Mouse (Mus musculus) MEL (cell line): ENCODE measurements at regions not wholly inside any gene's neighbourhood (a gene's known extent, or its start where the extent isn't known, plus 50 kb on each side); places are given as distances from the start of the nearest gene placed in this dataset.

Experiments used
- CTCF ChIP-seq, 3 experiments: IDR thresholded peaks in 2 of 3; conservative IDR thresholded peaks in 1 of 3; 2 replicates each; pipeline ENCODE4 v1.5.1; 2011 to 2012; ENCODE audit warnings: low read length in 3 of 3, low read depth in 2 of 3, mild to moderate bottlenecking in 2 of 3, improper control_type of control experiment in 1 of 3, inconsistent platforms in 1 of 3, mixed read lengths in 1 of 3, moderate library complexity in 1 of 3; ENCODE audit not compliant: control insufficient read depth in 1 of 3, insufficient read depth in 1 of 3, poor library complexity in 1 of 3, severe bottlenecking in 1 of 3
- EP300 ChIP-seq, 2 experiments: IDR thresholded peaks; 2 replicates each; pipeline ENCODE4 v1.6.1; 2011; ENCODE audit warnings: improper control_type of control experiment in 2 of 2, low read length in 2 of 2, low read depth in 1 of 2, mild to moderate bottlenecking in 1 of 2
- KAT2A ChIP-seq: conservative IDR thresholded peaks from 2 replicates; pipeline ENCODE4 v1.6.1; 2012; ENCODE audit warnings: low read depth, low read length, improper control_type of control experiment, inconsistent platforms
- MAFK ChIP-seq: IDR thresholded peaks from 2 replicates; pipeline ENCODE4 v1.6.1; 2011; ENCODE audit warnings: low read depth, mild to moderate bottlenecking, low read length, improper control_type of control experiment, borderline replicate concordance
- MAX ChIP-seq: IDR thresholded peaks from 2 replicates; pipeline ENCODE4 v1.6.1; 2011; ENCODE audit warnings: low read length, improper control_type of control experiment
- MYB ChIP-seq: IDR thresholded peaks from 2 replicates; pipeline ENCODE4 v1.6.1; 2011; ENCODE audit warnings: mild to moderate bottlenecking, low read depth, low read length, improper control_type of control experiment
- MYC ChIP-seq: IDR thresholded peaks from 2 replicates; pipeline ENCODE4 v1.6.1; 2011; ENCODE audit warnings: low read depth, mild to moderate bottlenecking, low read length, improper control_type of control experiment, moderate library complexity
- POLR2A ChIP-seq, 2 experiments: IDR thresholded peaks; 2 replicates each; pipeline ENCODE4 v1.6.1; 2011 to 2012; ENCODE audit warnings: low read length in 2 of 2, mild to moderate bottlenecking in 2 of 2, control low read depth in 1 of 2, improper control_type of control experiment in 1 of 2, low read depth in 1 of 2, moderate library complexity in 1 of 2; ENCODE audit not compliant: control insufficient read depth in 1 of 2, insufficient read depth in 1 of 2, poor library complexity in 1 of 2
- SIN3A ChIP-seq: IDR thresholded peaks from 2 replicates; pipeline ENCODE4 v1.6.1; 2012; ENCODE audit warnings: low read length, improper control_type of control experiment, inconsistent platforms
- USF1 ChIP-seq: IDR thresholded peaks from 2 replicates; pipeline ENCODE4 v1.6.1; 2014; ENCODE audit warnings: low read depth, mild to moderate bottlenecking, inconsistent platforms, low read length, improper control_type of control experiment, moderate library complexity

DNA sequence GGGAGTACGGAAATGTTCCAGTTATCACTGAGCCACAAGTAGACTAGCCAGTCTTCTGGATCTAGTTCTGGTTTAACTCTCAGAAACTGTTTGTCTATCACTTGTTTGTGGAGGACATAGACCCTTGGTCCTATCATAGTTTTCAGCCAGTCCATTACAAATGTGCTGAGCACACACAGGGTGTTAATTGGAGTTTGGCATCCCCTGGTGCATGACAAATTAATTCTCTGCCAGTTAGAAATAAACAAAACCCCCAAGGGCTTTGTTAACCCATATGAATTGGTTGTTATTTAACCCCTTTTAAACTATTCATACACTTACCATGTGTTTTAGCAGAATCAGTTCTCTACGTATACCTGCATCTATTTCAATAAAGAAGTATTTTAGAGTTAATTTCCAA, 554.7 kb upstream of the Gm12666 start:
- no peak for TF ChIP-seq SIN3A
- no peak for TF ChIP-seq KAT2A
- TF ChIP-seq CTCF (IDR thresholded peaks at IDR 0.05 in 2 of 3, conservative IDR thresholded peaks at IDR 0.05 in 1 of 3; ENCODE audit: control insufficient read depth in 1 of 3, insufficient read depth in 1 of 3, low read depth in 2 of 3, low read length in 3 of 3, poor library complexity in 1 of 3, severe bottlenecking in 1 of 3), result no peak
- TF ChIP-seq MAFK, result no peak
- no peak for TF ChIP-seq EP300 (IDR thresholded peaks at IDR 0.05; ENCODE audit: low read depth in 1 of 2, low read length in 2 of 2)
- no peak for TF ChIP-seq USF1
- TF ChIP-seq MYB, result no peak
- no peak for TF ChIP-seq MAX
- no peak for TF ChIP-seq POLR2A (IDR thresholded peaks at IDR 0.05; ENCODE audit: control insufficient read depth in 1 of 2, insufficient read depth in 1 of 2, low read depth in 1 of 2, low read length in 2 of 2, poor library complexity in 1 of 2)
- no peak for TF ChIP-seq MYC
